Mouse (Mus musculus) kidney, adult 2 months (tissue): ENCODE measurements around the gene Rbfox3.

Source experiments
- CTCF ChIP-seq: fragments of 200-500 bp; conservative IDR thresholded peaks from 2 replicates; pipeline ENCODE4 v1.5.1; 2011; ENCODE audit warnings: low read depth, mild to moderate bottlenecking, control low read depth, low read length, moderate library complexity, mixed read lengths; ENCODE audit not compliant: insufficient read depth, insufficient read length
- POLR2A ChIP-seq: fragments of 200-500 bp; IDR thresholded peaks from one replicate; pipeline ENCODE4 v1.6.1; 2011; ENCODE audit warnings: low read depth, low read length, control low read depth

- TF ChIP-seq POLR2A: no peak
- TF ChIP-seq CTCF: no peak
Measured at GRCm38 (mm10) chr11:118894835-118895234, 16.6 kb downstream of the Rbfox3 start.
